Mouse (Mus musculus): ENCODE measurements around the gene Dcaf6. TPM values are rescaled to one million over a fixed set of nuclear protein-coding genes. Genes with fewer than 3 reads are reported as not detected.

Dcaf6 gene
- total RNA-seq (2022): 10 to 100 TPM; 28.5 to 40.5 (median 34.5) TPM

DNA sequence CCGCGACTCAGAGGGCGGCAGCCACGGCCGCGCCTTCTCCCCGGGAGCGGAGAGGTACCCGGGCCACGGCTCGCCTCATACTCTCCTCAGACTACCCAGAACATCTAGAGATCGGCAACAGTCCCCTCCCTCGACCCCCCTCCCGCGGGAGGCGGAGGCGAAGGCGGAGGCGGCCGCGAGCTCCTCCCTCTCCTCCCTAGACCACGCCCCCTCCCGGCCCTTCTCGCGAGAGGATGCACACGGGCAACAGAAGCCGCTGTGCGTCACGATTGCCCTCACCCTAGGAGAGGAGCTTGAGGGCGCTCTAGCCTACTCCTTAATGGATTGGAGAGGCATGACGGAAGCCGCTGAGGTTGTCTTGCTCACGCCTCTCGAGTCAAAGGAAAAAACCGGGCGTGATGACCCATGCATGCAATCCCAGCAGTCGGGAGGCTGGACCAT is at the start of gene Dcaf6, which contains the start of gene Mpc2:
Gene Dcaf6, minus strand, starts transcription at position 116 of the 441 bp plus-strand sequence.
Gene Mpc2, plus strand, starts transcription at position 278 of the 441 bp plus-strand sequence.
- DNase-seq: peak; percentile 99

DNA sequence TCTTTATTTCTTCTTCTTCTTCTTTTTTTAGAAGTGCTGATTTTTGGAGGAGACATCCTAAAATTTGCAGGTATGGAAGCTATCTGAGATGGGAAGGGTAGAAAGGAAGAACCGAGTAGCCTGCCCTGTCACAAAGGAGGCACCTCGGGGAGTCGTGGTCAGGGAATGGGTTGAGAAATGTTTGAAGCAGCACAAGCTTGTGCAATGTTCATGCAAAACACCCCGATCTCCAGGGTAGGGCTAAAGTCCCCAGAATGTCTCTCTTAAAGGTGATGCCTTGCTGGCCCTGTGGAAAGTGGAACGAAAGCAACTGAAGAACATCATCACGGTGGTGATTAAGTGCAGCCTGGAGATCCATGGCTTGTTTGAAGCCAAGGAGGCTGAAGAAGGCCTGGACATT is 46.0 kb upstream of the Dcaf6 start:
- DNase-seq: no peak

DNA sequence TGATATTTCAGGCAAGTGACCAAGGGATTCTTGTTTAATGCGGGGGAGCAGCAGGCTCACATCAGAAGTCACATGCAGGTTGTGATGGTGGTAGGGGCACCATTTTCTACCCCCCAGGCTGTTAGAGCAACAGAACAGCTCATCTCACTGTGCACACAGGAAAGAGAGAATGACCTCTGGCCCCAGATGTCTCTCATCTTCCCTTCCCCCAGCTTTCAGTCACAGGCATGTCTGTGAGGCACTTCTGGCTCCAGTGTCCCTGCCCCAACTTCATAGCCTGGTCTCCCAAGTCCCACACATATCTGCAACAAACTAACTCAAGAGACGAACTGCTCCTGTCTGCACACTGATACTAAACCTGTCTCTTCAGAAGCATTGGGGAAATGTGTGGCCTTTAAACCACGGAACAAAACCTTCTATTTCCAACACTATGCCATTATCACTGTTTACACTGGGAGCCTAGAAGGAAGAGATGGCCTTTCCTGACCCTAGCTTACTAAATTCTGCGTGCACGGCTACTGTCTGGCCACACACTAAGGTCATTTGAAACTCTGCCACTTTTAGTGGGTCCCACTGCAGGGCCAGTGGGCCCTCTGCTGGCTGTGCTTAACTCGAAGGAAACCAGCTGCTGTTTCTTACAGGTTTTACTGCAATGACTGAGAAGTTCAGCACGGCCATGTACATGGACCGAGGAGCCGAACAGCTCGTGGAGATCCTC is 43.2 kb upstream of the Dcaf6 start:
- DNase-seq: peak; percentile 42

DNA sequence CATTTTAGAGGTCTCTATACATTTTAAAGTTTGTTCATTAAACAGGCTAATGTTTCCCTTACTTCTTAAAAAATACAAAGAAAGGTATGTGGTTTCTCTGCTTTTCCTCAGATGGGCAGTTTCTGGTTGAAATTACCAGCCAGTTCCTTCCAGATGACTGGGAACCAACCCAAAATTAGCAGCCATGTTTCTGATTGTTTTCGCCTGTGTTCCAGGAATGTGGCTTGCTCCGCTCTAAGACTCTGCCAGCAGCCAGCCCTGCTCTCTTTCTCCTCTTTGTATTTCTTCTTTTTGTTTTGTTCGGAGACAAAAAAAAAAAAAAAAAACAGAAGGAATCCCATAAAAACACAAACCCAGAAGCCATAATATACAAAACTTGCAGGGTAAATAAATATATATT is 38.6 kb upstream of the Dcaf6 start:
- no peak for DNase-seq

DNA sequence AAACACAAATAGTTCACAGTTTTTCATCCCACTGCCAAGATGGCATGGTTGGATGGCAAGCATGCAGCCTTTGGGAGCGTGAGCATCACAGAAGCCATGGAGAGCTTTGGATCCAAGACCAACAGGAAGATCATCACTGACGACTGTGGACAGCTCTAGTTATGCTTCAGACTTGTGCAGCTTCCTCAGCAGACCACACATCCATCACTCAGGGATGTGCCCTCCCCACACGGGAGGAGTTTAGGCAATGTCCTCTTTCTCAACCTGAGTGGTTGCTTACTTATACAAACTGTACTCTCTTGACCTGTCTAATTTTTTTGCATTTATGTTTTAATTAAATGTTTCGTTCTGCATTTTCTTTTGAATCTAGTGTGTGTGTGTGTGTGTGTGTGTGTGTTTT is 28.9 kb upstream of the Dcaf6 start:
- no peak for DNase-seq

DNA sequence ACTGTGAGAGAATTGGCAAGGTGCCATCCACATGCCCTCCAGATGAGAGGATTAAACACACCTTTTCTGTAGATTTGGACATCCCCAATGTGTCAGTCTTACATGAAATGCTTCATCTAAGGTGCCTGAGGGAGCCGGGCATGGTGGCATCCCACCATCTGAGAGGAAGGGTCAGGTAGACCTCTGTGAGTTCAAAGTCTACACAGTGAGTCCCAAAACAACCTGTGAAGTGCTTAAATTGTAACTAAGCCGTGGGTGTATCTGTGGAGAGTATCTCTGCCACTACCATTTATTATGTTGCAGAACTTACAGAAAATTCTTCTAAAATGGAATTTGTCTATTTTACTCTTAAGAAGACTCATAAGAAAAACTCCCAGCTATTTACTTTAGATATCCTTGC is 25.8 kb upstream of the Dcaf6 start:
- no peak for DNase-seq

DNA sequence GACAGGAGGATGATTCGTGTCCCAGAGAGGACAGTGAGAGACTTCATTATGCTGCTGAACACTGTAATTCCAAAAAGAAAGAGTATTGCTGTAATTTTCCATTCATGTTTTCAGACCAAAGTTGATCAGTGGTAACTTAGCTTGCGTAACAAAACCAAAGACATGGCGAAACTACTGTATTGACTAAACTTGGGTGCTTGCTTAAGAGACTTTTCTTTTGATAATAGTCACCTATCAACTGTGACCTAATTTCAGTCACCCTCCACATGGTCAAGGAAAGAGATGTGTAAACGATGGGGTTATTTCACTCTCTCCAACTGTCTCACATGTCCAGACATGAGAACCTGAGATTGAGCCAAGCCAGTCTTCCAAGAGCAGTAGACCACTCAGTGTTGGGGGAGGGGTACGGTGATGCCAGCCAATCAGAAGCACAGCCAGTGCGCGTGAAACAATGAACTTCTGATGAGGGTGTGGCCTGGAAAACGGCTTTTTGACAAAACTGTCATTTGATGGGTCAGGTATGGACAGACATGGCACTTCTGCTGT is 24.5 kb upstream of the Dcaf6 start, which contains the start of gene Adcy10:
Gene Adcy10, plus strand, starts transcription at position 496 of the 546 bp plus-strand sequence.
- DNase-seq: peak; percentile 8

DNA sequence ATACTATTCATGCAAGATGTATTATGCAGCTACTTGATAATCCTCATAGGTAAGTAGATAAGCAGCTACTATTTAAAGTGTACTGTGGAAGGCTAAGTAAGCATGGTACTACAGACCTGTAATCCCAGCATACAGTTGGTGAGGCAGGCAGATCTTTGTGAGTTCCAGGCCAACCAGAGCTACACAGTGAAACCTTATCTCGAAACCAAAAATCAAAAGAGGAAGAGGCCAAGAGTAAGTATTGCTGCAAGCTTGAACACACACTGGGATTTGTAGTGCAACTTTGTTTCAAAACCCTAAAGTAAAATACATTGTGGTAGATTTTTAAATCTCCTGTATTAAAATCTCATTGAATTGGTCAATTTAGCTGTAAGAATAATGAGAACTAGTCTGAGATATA is 11.2 kb upstream of the Dcaf6 start:
- no peak for DNase-seq

DNA sequence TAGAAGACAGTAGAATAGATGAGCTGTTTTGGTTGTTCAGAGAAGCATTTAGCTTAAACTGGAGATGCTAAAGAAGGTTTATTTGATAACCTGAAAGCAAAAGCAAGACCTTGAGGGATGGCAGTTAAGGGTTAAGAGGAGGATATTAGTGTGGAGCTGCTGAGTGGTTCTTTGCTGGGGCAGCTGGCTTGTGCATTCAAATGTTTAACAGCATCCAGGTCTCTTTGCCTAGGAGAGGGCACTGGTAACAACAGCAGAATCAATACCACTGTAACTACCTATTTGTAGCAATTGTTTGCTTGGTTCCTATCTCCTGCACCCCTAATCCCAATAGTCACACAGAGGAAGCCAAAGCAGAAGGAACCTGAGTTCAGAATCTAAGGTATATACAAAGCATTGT is 9.4 kb upstream of the Dcaf6 start:
- no peak for DNase-seq

DNA sequence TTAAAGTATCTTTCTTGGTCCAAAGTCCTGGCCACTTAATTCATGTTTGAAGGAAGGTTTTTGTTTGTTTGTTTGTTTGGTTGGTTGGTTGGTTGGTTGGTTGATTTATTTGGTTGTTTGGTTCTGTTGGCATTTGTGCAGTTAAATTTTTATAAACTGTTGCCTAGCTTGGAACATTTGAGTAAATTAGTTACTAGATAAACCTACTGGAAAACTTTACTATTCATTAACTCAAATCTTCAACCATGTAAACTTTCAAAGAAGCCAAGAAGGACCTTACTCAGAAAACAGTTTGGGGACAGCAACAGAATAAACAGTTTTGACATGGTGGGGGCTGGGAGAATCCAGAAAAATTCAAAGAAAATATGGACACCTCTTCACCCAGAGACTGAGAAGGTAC is 8.7 kb upstream of the Dcaf6 start:
- no peak for DNase-seq

DNA sequence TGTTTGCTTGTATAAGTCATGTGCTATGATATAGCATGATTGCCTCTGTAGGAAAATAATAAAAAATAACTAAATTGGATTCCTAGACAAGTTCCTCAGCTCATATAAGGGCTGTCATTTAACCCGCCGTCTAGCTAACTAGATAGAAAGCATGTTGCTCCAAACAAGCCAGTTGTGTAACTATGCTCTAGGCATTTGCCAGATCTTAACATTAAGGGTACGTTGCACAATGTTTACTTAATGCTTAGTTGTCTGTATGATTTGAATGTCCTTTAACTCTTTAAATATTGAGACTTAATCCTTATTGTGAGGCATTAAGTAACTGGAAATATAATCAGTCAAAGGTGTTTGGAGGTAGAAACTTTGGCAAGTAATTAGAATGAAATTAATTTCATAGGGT is 4.3 kb upstream of the Dcaf6 start:
- DNase-seq: no peak

DNA sequence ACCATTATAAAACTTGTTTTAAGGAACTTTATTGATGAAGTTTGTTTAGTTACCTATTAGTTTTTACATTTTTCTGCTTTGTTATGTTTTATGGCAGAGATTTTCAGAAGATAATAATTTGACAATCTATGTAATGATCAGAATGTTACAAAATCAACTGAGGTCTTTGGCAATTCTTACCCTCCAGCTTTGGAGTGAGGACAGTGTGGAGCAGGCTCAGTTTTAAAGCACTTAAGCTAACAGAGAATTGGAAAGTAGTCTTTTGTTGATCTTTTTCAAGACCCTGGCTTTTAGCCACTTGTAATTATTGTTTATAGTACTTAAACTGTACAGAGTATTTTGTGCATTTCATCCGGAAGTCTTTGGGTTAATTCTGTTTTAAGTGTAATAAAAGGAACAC is 2.6 kb upstream of the Dcaf6 start:
- DNase-seq: no peak

DNA sequence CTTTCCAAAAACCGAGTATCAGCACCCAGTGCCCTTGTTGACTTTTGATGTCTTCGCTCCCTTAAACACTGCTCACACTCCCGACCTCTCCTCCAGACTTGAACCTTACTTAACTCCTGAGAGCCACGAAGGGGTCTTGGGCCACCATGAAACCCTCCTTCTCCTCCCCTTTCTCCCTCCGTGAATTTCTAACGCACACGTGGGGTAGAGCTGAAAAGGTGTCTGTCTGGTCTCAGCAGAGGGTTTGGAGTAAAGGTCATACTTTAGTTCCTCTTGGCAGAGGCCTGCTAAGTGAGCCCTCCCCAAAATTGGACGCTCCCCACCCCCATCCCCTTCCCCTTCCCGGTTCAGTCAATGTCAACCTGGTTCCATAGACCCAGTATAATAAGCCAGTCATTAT is 1.4 kb upstream of the Dcaf6 start:
- no peak for DNase-seq

DNA sequence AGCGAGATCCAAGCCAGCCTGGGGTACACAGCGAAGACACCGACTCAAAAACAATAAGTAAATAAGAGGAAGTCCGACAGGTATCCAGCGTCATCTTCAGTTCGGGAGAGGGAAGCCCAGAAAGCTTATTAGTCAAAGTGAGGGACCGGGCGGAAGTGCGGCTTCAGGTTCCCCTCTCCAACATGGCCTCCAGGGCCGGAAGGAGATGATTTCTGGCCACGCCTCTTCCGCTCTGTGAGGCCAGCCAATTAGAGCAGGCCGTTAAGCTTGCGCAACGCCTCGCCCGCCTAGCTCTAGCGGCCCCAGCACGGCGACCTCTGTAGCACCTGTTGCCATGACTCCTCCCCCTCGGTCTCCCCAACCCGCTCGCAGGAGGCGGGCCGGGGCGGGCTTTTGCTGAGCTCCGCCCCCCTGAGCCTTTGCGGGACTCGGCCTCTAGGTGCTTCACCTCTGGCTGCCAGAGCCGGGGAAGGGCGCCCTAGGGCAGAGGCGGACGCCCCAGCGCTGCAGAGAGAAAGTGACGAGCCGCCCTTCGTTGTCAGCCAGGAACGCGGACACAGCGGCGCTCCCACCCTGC is 614 bp upstream of the Dcaf6 start:
- DNase-seq: peak; percentile 100

DNA sequence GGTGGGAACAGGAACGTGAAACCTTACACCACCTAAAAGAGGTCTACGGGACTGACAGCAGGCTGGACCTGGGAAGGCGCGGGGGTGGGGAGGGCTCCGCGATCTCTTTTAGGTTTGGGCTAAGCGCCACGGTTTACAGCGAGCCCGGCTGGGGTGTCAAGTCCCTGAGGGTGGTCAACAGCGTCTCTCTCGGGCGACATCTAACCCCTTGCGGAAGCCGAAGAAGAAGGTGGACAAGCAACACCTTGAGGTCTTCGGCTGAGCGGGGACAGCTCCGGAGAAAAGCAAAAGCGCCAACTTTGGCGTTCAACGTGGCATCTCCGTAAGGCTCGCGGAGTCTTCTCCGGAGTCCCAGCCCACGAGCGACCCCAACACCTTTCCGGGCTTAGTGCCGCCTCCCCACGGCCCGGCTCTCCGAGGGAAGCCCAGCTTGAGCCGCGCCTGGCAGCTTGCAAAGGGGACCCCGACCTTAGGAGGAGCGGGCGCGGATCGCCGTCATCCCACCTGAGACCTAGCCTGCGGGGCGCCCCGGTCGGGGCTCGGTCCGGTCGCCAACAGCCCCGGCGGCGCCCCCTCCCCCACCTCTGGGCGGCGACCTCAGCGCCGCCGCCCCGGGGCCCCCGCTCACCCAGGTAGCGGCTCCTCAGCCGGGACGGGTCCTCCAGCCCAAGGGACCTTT is 633 bp downstream of the Dcaf6 start:
- DNase-seq: peak; percentile 50

DNA sequence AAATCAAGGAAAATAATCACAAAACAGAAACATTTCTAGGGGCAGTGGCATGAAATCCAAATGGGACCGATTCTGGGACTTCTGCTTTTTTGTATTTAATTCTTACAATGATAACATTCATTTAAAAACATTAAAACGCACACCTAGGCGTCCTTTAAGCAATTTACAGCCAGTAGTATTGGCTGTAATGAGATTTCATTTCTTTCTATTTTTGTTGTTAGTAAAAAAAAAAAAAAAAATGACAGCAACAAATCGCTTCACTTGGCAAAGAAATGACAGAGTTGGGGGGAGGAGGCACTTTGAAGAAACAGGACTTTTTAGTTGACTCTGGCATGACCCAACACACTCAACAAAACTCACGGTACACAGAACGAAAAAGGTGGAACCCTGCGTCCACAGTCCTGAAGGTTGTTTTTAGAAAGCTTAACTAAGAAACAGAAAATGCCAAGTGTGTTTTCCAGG is 1.2 kb downstream of the Dcaf6 start:
- no peak for DNase-seq

DNA sequence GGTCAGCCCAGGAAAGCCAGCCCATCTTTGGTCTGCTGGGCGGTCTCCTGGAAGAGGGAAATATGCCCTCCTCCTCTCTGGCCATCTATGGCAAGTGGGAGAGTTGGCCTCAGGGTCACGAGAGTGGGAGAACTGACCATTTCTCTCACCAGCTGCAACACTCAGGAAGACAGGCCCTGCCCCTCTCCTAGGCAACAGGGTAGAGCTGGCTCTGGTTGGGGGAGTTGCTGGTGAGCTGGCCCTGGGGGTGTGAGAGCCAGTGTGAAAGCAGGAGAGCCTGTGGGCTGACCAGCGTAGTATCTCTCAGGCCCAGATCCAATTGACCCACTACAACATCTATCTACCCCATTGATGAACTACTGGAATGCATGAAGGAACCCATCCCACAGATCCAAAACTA is 18.6 kb downstream of the Dcaf6 start:
- no peak for DNase-seq

DNA sequence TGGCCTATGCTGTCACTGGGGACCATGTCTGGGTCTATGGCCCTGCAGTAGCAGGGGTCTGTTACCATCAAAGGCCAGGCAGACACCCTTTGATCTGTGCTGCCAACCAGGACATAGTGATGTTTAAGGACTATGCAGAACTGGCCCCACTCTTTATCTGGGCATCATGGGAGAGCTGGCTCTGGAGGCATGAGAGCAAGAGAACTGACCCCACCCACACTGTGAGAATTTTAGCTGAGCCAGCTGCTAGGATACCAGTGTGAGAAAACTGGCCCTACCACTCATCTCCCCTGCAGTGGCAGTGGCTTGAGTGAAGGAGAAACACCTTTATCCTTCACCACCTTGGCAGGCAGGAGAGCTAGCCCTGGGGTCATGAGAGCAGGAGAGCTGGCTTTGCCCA is 19.1 kb downstream of the Dcaf6 start:
- DNase-seq: no peak

DNA sequence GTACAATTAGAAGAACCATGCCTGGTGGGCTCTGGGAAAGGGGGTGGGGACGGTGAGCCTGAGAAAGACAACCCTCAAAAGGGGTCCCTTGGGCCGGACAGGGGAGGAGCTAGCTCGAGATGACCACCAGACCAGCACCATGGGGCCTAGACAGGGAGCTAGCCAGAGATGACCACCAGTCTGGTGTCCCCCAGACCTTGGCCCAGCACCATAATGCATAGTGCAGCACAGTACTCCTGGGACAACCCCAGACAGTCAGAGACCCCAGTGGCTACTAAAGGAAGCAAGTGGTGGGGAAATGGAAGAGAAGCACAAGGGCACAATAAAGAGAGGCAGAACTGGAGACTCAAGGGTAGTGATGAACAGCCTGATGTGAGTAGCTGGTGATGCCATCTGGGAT is 19.5 kb downstream of the Dcaf6 start:
- no peak for DNase-seq

DNA sequence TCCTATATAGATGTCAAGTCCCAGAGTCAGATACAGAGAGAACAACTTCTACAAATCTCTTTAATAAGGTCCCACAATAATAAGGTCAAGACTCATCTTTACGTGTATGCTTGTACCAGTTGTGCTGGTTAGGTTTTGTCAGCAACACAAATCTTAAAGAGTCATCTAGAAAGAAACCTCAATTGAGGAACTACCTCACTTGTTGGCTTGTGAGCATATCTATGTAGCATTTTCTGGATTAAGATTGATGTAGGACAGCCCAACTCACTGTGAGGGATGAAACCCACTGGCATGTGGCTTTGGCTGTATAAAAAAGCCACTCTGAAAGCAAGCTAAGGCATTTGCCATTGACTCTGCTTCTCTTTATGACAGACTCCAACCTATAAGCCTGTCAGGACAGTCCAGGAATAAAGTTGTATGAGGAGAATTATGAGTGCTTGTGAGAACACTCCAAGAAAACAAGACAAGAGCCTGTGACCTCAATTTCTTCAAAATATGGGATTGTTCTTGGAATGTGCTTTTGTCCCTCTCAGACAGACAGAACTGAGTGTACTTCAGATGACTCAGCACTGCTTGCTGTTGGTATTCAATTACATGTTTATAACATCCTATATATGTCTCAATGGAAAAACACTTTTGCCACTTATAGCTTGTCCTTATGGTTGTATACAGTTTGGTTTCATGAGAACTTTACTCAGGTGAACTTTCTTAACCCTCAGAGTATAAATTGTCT is 21.8 kb downstream of the Dcaf6 start:
- DNase-seq: no peak

DNA sequence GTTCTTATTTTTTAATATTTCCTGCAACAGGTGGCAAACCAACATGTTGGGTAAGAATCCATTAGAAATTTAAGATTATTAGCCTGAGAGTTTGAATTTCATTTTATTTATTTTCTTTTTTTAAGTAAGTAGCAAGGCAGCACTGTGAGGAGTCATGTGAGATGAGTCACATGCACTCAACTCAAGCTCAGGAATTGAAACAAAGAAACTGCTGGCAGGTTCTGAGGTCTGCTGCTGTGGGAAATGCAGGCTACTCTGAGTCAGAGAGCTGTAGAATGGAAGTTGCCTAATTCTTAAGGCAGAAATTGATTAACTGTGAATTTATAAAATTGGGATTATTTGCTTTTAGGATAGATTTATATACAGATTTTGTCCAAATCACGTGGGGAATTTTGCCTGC is 27.4 kb downstream of the Dcaf6 start:
- peak; percentile 24 for DNase-seq

DNA sequence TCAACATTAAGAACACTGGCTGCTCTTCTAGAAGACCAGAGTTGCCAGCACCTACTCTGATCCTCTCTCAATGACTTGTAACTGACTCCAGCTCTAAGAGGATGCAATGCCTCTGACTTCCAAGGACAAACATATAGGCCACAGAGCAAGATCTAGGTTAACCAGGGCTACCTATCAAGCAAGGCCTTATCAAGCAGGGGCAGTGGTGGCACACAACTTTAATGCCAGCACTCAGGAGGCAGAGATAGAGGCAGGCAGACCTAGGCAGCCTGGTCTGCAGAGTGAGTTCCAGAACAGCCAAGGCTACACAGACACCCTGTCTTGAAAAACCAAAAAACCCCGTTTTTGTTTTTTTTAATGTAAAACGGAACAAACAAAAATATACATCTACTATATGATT is 34.0 kb downstream of the Dcaf6 start:
- no peak for DNase-seq

All from adrenal gland, adult 8-10 months (tissue).